Mouse (Mus musculus) embryonic fibroblast, embryonic 13.5 days (primary cell): ENCODE data around the gene Sat2.

Experiments used
- CTCF ChIP-seq: IDR thresholded peaks from 2 replicates; pipeline ENCODE4 v1.5.1; 2011; ENCODE audit warnings: mild to moderate bottlenecking, control low read depth, low read length, moderate library complexity, borderline replicate concordance; ENCODE audit not compliant: insufficient read depth
- POLR2A ChIP-seq: IDR thresholded peaks from 2 replicates; pipeline ENCODE4 v1.6.1; 2011; ENCODE audit warnings: low read depth, mild to moderate bottlenecking, control low read depth, low read length, moderate library complexity

- TF ChIP-seq CTCF (no peak), POLR2A (no peak)
Measured at GRCm38 (mm10) chr11:69617805-69618204, 4.0 kb upstream of the Sat2 start, which contains the start of gene Shbg.
